Mouse (Mus musculus): Measurements from ENCODE around the gene Olfr1321. TPM values are rescaled to one million over a fixed set of nuclear protein-coding genes. Genes with fewer than 3 reads are reported as not detected.

Gene Olfr1321
- total RNA-seq (2018; cell fraction: chromatin; rRNA removed) = not detected
- not detected for total RNA-seq (2018; cell fraction: cytosol; rRNA removed)
- not detected for total RNA-seq (2018; cell fraction: nucleus; rRNA removed)
- not detected in 3 replicates for polyA plus RNA-seq (2018)

DNA sequence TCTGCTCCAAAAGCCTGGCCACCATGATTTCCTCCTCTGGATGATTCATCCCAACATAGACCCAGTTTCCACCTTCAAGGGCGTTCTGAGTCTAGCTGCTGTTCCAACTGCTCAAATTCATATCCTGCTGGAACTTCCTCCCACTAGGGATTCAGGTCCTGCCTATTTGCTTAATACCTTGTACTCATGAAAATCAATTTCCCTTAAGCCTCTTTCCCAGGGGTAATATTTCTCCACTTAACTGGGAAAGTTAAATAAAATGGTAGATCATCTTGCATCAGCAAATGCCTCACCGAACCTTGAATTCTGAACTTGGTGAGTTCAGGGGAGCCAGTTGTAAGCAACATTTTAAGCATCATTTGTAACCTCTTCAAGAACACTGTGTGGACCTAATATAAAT is at the start of gene Olfr1321:
Gene Olfr1321, minus strand, starts transcription at position 101 of the 400 bp plus-strand sequence.
- WGBS (ENCODE audit: missing documents) = 61% methylated on average over 2 of the region's 2 CpGs
- Histone ChIP-seq H3K79me2 (ENCODE audit: inconsistent target) (no peaks in the 10 kb centered on the region), H3K27ac (no peak within 1 kb of the TSS), H3K36me3 (ENCODE audit: inconsistent target) (no peaks in the 10 kb centered on the region), H3K4me3 (ENCODE audit: inconsistent target) (no peak within 1 kb of the TSS)

GRCm38 (mm10) chrX:49770828-49771227 is 36.0 kb upstream of the Olfr1321 start:
- Histone ChIP-seq H3K79me2 (ENCODE audit: inconsistent target) (no peaks in the 10 kb centered on the region), H3K27ac (no peak overlapping the region), H3K4me3 (ENCODE audit: inconsistent target) (no peak overlapping the region), H3K36me3 (ENCODE audit: inconsistent target) (no peaks in the 10 kb centered on the region)
- WGBS (ENCODE audit: missing documents) = 32% methylated on average over 2 of the region's 2 CpGs

GRCm38 (mm10) chrX:49745192-49745591 is 10.3 kb upstream of the Olfr1321 start:
- no peak overlapping the region for H3K27ac ChIP-seq
- H3K36me3 ChIP-seq (ENCODE audit: inconsistent target) = no peaks in the 10 kb centered on the region
- WGBS (ENCODE audit: missing documents) = 55% methylated on average over 4 of the region's 5 CpGs
- H3K4me3 ChIP-seq (ENCODE audit: inconsistent target) = no peak overlapping the region
- H3K79me2 ChIP-seq (ENCODE audit: inconsistent target) = no peaks in the 10 kb centered on the region

Other genes with a start within 250 kb of the Olfr1321 start
- not detected in 3 replicates for gene Olfr1320, start 62.7 kb downstream of the Olfr1321 start, polyA plus RNA-seq (2018)
- not detected in 3 replicates for gene Igsf1, start 62.7 kb upstream of the Olfr1321 start, polyA plus RNA-seq (2018)
- gene Olfr1322, start 156.4 kb upstream of the Olfr1321 start, polyA plus RNA-seq (2018) = not detected in 3 replicates

All from macrophage (primary cell).